Mouse (Mus musculus) intestine, embryonic 15.5 days (tissue): Measurements from ENCODE around the gene Tnfrsf23. TPM values are rescaled to one million over a fixed set of nuclear protein-coding genes. Genes with fewer than 3 reads are reported as not detected.

Experiments used
- ATAC-seq: fragments of 200-750 bp; cut with Nextera tagmentation; 2 replicates; pipeline ENCODE4 v1.8.0; 2017; ENCODE audit warnings: moderate TSS enrichment, moderate library complexity
- H3K27ac ChIP-seq: fragments of 300-500 bp; sonication (generic); 2 replicates; pipeline ENCODE4 v1.5.1; 2015; ENCODE audit warnings: mild to moderate bottlenecking, inconsistent platforms
- H3K27me3 ChIP-seq: fragments of 300-500 bp; sonication (generic); replicated peaks from 2 replicates; pipeline ENCODE4 v1.6.1; 2015; ENCODE audit warnings: inconsistent platforms
- H3K36me3 ChIP-seq: fragments of 300-500 bp; sonication (generic); 2 replicates; pipeline ENCODE4 v1.6.1; 2015; ENCODE audit warnings: inconsistent platforms
- H3K4me1 ChIP-seq: fragments of 300-500 bp; sonication (generic); replicated peaks from 2 replicates; pipeline ENCODE4 v1.6.1; 2015; ENCODE audit warnings: inconsistent platforms
- H3K4me2 ChIP-seq: fragments of 300-500 bp; sonication (generic); replicated peaks from 2 replicates; pipeline ENCODE4 v1.6.1; 2015; ENCODE audit warnings: mild to moderate bottlenecking, inconsistent platforms
- H3K4me3 ChIP-seq: fragments of 300-500 bp; sonication (generic); replicated peaks from 2 replicates; pipeline ENCODE4 v1.5.1; 2015; ENCODE audit warnings: inconsistent platforms
- H3K9ac ChIP-seq: fragments of 300-500 bp; sonication (generic); 2 replicates; pipeline ENCODE4 v1.6.1; 2015; ENCODE audit warnings: inconsistent platforms
- H3K9me3 ChIP-seq: fragments of 300-500 bp; sonication (generic); 2 replicates; pipeline ENCODE4 v1.6.1; 2016; ENCODE audit warnings: inconsistent platforms
- WGBS: fragments of 180-500 bp; shearing (Covaris S2); methylation state at CpG from one replicate; pipeline ENCODE4 v1.1.7; 2015; 5-methylcytosine and 5-hydroxymethylcytosine counted together
- polyA plus RNA-seq: library from polyadenylated mRNA; unstranded; fragments of >200 nt; fragmentation: Nextera tagmentation; extraction: Ambion mirVana; gene quantifications from 2 replicates; pipeline ENCODE4 v1.2.1, GENCODE M21; 2015

Gene Tnfrsf23
- polyA plus RNA-seq = 0.69 and 1.2 TPM in 2 replicates

DNA sequence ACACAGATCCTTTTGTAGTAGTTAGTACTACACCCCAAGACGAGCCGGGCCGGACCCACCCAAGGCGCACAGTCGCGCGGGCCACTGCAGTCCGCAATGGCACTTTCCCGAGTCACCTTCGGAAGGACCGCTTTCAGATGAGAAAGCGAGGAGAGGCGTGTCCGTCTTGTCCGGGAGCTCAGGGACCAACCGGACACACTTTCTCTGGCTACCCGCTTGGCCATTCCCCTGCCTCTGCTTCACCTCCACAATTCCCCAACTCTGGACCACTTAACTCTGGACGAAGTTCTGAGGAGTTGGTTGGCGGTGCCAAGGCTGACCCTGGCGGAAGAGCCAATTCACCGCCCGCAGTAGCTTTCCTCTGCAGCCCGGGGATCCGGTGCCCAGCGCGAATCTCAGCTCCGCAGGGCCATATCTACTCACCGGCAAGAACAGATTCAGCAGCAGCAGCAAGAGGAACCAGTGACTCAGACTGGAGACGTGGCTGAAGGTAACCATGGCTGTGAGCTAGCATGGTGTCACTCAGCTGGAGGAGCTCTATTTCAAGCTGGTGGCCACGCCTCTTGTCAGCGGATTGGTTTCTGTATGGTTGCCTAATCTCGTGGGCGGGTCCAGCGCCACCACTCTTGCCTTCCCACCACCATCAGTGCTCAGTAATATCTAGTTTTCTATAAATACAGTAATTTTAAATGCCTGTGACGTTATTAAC lies at the start of gene Tnfrsf23:
Gene Tnfrsf23 (minus strand): TSS at position 514 of the 709 bp plus-strand sequence.
- ATAC-seq = peak; percentile 95
- no peak within 1 kb of the TSS for H3K9ac ChIP-seq
- peak within 1 kb of the TSS; percentile 34 for H3K4me3 ChIP-seq
- no peaks in the 10 kb centered on the region for H3K9me3 ChIP-seq
- H3K36me3 ChIP-seq = peaks cover 6% of the 10 kb centered on the region; the same call in 1 of the 2 replicates
- 4% methylated on average over 35 of the region's 35 CpGs for WGBS
- H3K4me2 ChIP-seq = peak within 1 kb of the TSS; percentile 75
- H3K27me3 ChIP-seq = no peaks in the 10 kb centered on the region
- no peak within 1 kb of the TSS for H3K27ac ChIP-seq
- no peaks in the 10 kb centered on the region for H3K4me1 ChIP-seq

DNA sequence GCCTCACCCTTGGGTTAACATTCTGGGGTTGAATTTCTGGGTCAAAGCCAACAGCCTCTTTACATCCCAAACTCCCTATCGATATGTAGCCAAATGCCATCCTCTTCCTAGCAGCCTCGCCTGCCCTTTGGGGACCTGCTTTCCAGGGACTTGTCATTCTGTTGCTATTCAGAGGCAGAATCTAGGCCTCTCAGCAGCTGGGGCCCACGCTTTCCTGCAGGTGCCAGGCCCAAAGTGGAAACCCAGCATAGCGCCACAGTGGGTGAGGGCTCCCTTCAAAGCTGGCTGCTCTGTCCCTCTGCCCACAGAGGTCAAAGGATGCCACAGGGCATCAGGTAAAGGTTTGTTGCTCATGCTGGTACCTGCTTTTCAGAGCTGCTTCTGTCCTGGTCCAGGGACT lies 48.1 kb upstream of the Tnfrsf23 start:
- Histone ChIP-seq H3K27ac (no peak overlapping the region), H3K4me3 (no peak overlapping the region), H3K4me2 (no peak overlapping the region), H3K36me3 (no peaks in the 10 kb centered on the region), H3K27me3 (no peaks in the 10 kb centered on the region), H3K9ac (no peak overlapping the region), H3K4me1 (peaks cover 16% of the 10 kb centered on the region), H3K9me3 (no peaks in the 10 kb centered on the region)
- no peak for ATAC-seq
- 92% methylated on average over 4 of the region's 4 CpGs for WGBS

DNA sequence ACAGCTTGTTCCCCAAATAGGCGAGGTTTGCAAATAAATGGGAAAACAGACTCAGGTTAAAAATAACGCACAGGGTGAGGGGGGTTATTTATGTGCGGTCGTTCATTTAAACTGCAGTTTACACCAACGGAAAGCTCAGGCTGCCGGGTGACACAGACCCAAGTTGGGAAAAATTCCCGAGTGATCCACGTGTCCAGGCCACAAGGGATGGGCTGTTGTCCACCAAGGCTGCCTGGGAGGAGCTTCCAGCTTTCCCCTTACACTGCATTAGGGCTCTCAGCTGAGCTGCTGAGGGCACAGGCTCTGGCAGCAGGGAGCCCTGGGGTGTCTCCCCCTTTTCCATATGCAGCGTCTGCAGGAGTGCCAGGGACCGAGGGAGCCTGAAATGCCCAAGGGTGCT lies 44.2 kb upstream of the Tnfrsf23 start:
- H3K36me3 ChIP-seq = no peaks in the 10 kb centered on the region
- H3K27ac ChIP-seq = no peak overlapping the region
- no peaks in the 10 kb centered on the region for H3K9me3 ChIP-seq
- WGBS = 67% methylated on average over 10 of the region's 10 CpGs
- H3K27me3 ChIP-seq = no peaks in the 10 kb centered on the region
- no peak overlapping the region for H3K4me2 ChIP-seq
- H3K9ac ChIP-seq = no peak overlapping the region
- peaks cover 6% of the 10 kb centered on the region; the same call in 1 of the 2 replicates for H3K4me1 ChIP-seq
- ATAC-seq = no peak
- no peak overlapping the region for H3K4me3 ChIP-seq

DNA sequence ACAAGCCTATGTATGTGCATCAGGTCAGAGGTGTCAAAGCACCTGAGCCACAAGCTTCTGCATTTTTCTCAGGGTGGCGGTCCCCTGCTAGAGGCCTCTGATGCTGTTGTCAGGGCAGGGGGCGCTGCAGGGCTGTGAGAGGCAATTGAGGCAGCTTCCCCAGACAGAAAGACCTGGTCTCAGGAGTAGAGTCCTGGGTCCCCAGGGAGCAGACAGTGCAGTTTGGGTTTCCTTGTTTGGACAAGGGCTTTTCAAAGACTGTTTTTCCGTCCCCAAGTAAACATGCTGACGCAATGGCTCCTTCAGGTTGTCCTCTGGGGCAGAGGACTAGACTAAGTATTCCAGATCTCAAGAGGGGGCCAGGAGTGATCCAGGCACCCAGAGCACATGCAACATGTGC lies 40.7 kb upstream of the Tnfrsf23 start:
- no peaks in the 10 kb centered on the region for H3K36me3 ChIP-seq
- no peak overlapping the region for H3K4me2 ChIP-seq
- peaks cover 24% of the 10 kb centered on the region; the same call in 1 of the 2 replicates for H3K4me1 ChIP-seq
- H3K4me3 ChIP-seq = no peak overlapping the region
- H3K9me3 ChIP-seq = no peaks in the 10 kb centered on the region
- no peak overlapping the region for H3K27ac ChIP-seq
- ATAC-seq = no peak
- H3K9ac ChIP-seq = no peak overlapping the region
- 77% methylated on average over 4 of the region's 4 CpGs for WGBS
- no peaks in the 10 kb centered on the region for H3K27me3 ChIP-seq

DNA sequence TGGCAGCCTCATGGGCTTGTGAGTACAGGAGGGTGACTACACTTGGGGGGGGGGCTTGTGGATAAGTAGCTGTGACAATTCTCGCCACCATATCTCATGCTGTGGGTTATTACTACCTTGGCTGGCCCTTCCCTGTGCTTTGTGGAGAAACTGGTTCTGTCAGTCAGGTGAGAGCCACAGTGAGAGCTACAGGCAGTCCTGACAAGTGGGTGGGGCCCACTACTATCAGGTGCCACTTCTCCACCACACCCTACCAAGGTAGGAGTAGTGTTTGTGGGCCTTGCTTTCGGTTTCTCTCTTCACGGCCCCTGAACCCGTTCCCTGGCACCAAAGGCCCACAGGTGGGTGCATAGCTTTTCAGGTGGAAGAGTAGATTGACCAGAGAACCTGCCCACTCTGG lies 38.2 kb upstream of the Tnfrsf23 start:
- H3K4me3 ChIP-seq = peak overlapping the region; percentile 22; the same call in 1 of the 2 replicates
- peaks cover under 1% of the 10 kb centered on the region; the same call in 1 of the 2 replicates for H3K36me3 ChIP-seq
- H3K9me3 ChIP-seq = no peaks in the 10 kb centered on the region
- H3K4me2 ChIP-seq = peak overlapping the region; percentile 47
- H3K27me3 ChIP-seq = no peaks in the 10 kb centered on the region
- H3K4me1 ChIP-seq = peaks cover 20% of the 10 kb centered on the region; the same call in 1 of the 2 replicates
- 79% methylated on average over 4 of the region's 4 CpGs for WGBS
- peak; percentile 98 for ATAC-seq
- H3K9ac ChIP-seq = no peak overlapping the region
- peak overlapping the region; percentile 65 for H3K27ac ChIP-seq

DNA sequence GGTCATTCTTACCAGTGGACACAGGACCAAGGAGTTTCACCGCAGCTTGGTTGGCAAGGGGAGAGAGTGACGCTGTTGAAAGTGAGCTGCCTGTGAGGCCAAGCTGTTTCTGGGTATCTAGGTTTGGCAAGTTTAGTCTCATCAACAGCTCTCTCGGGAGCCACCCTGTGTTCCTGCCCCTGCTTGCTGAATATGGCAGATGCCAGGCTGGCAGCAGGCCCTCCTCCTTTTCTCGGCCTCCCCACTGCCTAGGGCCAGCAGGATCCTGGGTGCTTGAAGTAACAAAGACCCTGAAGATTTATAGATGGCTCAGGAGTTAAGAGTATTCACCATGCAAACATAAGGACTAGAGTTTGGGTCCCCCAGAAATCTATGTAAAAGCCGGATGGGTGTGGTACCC lies 37.0 kb upstream of the Tnfrsf23 start:
- Histone ChIP-seq H3K4me2 (no peak overlapping the region), H3K9ac (no peak overlapping the region), H3K9me3 (no peaks in the 10 kb centered on the region), H3K27ac (no peak overlapping the region), H3K27me3 (no peaks in the 10 kb centered on the region), H3K4me1 (peaks cover 23% of the 10 kb centered on the region; the same call in 1 of the 2 replicates), H3K4me3 (no peak overlapping the region), H3K36me3 (peaks cover 2% of the 10 kb centered on the region; the same call in 1 of the 2 replicates)
- WGBS = 85% methylated on average over 5 of the region's 5 CpGs
- ATAC-seq = no peak

DNA sequence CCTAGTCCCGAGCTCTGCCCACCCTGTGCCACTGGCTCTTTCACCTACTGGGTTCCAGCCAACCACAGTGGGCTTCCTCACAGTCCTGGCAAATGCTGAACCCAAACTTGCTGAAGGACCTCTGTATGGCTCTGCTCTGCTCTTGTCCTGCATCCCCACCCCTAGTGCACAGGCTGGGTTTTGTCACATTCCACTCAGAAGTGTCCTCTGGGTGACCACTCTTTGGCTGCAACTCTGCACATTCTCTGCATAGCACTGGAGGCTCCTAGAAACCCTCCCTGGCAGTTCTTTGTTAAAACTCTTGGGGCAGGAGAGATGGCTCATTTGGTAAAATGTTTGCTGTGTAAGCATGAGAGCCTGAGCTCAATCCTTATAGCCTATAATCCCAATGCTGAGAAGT lies 32.1 kb upstream of the Tnfrsf23 start:
- H3K4me3 ChIP-seq = no peak overlapping the region
- no peaks in the 10 kb centered on the region for H3K9me3 ChIP-seq
- no peak overlapping the region for H3K4me2 ChIP-seq
- no peak overlapping the region for H3K9ac ChIP-seq
- no peaks in the 10 kb centered on the region for H3K27me3 ChIP-seq
- H3K4me1 ChIP-seq = peaks cover 13% of the 10 kb centered on the region; the same call in 1 of the 2 replicates
- 80% methylated on average over 1 of the region's 1 CpGs for WGBS
- H3K27ac ChIP-seq = no peak overlapping the region
- ATAC-seq = peak; percentile 37; the same call in 1 of the 2 replicates
- peaks cover 11% of the 10 kb centered on the region for H3K36me3 ChIP-seq

DNA sequence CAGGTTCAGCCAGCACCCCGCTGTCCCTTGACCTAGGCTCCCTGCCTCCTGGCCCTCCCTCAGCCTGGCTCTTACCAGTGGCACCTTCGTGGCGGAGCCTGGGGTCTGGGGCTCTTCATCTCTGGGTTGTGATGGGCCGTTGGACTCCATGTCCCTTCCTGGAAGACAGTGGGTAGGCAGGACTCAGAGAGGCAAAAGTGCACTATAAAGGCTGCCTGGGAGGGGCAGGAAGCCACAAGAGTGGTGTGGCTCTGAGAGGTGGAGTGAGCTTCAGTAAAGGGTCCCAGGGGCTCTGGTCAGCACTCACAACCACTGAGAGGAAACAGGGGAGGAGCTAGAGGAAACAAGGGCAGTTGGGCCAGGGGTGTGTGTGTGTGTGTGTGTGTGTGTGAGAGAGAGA lies 27.7 kb upstream of the Tnfrsf23 start:
- Histone ChIP-seq H3K4me1 (peaks cover 7% of the 10 kb centered on the region; the same call in 1 of the 2 replicates), H3K36me3 (peaks cover 16% of the 10 kb centered on the region), H3K9ac (no peak overlapping the region), H3K4me3 (no peak overlapping the region), H3K27ac (no peak overlapping the region), H3K4me2 (no peak overlapping the region), H3K27me3 (no peaks in the 10 kb centered on the region), H3K9me3 (no peaks in the 10 kb centered on the region)
- no peak for ATAC-seq
- 72% methylated on average over 4 of the region's 4 CpGs for WGBS

DNA sequence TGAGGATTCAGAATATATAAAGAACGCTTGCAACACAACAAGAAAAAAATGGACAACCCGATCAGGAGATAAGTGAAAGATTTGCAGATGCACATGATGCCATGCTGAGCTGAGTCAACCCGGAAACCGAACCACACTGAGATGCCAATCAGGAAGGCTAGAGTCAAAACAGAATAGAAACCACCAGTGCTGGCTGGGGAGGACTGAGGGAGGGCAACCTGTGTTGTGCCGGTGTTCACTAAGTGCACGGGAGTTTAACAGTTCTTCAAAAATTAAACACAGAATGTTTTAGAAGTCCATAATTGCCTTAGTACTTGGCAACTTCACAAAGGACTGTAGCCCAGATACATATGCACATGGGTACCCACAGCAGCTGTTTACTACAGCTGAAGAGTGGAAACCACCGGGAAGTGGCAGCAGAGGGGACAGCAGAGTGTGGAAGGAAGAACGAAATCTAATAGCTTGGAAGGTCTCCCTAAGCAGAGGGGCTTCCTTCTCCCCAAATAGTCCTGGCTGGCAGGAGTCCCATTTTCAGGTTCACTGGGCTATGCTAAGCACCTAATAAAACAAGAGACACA lies 27.2 kb upstream of the Tnfrsf23 start:
- Histone ChIP-seq H3K27me3 (no peaks in the 10 kb centered on the region), H3K9ac (no peak overlapping the region), H3K27ac (no peak overlapping the region), H3K9me3 (no peaks in the 10 kb centered on the region), H3K4me3 (no peak overlapping the region), H3K36me3 (peaks cover 16% of the 10 kb centered on the region), H3K4me1 (0 out of 2 replicates have a peak, but pooled peaks cover 6% of the 10 kb centered on the region), H3K4me2 (no peak overlapping the region)
- WGBS = 80% methylated on average over 8 of the region's 8 CpGs
- no peak for ATAC-seq

DNA sequence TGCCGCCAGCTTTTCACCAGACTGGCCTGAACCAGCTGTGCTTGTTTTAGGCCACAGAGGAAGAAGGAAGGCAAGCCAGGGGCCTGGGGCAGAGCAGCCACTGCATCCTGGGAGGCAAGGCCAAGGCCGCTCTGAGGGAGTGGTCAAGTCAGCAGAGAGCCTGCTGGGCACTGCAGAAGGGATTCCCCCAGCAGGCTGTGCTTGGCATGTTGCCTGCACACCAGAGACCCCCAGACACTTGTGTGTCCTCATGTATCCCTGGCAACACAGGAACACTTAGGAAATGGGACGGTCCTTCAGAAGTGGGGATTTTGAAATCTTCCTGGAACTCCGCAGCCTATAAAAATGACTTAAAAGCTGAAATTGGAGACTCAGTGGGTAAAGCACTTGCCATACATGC lies 26.4 kb upstream of the Tnfrsf23 start:
- no peak overlapping the region for H3K27ac ChIP-seq
- H3K4me2 ChIP-seq = no peak overlapping the region
- no peak overlapping the region for H3K4me3 ChIP-seq
- WGBS = 48% methylated on average over 4 of the region's 4 CpGs
- peak; percentile 28; the same call in 1 of the 2 replicates for ATAC-seq
- H3K4me1 ChIP-seq = 0 out of 2 replicates have a peak, but pooled peaks cover 4% of the 10 kb centered on the region
- H3K9ac ChIP-seq = no peak overlapping the region
- no peaks in the 10 kb centered on the region for H3K9me3 ChIP-seq
- no peaks in the 10 kb centered on the region for H3K27me3 ChIP-seq
- peaks cover 16% of the 10 kb centered on the region for H3K36me3 ChIP-seq

DNA sequence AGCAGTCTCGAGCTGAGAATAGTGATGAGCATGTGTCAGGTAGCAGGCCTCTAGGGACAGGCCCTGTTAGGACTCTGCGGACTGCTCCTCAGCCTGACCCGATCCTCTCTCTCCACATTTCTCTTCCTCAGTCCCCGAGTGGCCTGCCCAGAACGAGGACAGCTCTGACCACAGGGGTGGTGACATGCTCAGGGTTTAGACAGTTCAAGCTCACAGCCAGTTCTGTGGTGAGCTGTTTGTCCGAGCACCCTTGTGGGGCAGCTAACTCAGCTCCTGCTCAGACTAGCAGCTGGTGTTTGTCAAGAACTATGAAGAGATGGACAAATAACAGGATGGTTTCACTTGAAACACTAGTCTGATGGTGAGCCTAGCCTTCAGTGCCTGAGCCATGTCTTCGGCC lies 25.7 kb upstream of the Tnfrsf23 start:
- H3K4me3 ChIP-seq = no peak overlapping the region
- H3K27ac ChIP-seq = no peak overlapping the region
- no peak for ATAC-seq
- 80% methylated on average over 7 of the region's 7 CpGs for WGBS
- H3K4me2 ChIP-seq = no peak overlapping the region
- H3K27me3 ChIP-seq = no peaks in the 10 kb centered on the region
- 0 out of 2 replicates have a peak, but pooled peaks cover 4% of the 10 kb centered on the region for H3K4me1 ChIP-seq
- H3K9me3 ChIP-seq = no peaks in the 10 kb centered on the region
- no peak overlapping the region for H3K9ac ChIP-seq
- H3K36me3 ChIP-seq = peaks cover 16% of the 10 kb centered on the region

DNA sequence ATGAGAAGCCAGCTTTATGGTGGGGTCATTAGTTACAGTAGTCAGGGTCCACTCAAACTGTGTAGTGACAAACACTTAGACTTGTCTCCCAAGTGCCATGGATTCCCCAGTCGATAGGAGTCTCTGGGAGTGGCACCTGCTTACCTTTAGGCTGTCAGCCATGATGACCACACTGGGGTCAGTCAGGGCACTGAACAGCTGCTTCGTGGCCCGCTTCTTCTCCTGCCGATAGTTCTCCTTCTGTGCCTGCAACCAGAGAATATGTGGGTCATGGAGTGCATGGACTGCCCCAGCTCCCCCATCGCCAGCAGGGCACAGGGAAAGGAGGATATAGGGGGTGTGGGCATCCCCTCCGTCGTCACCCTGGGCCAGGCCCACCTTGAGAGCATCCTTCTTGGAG lies 23.7 kb upstream of the Tnfrsf23 start:
- no peaks in the 10 kb centered on the region for H3K9me3 ChIP-seq
- WGBS = 80% methylated on average over 7 of the region's 7 CpGs
- no peaks in the 10 kb centered on the region for H3K27me3 ChIP-seq
- 0 out of 2 replicates have a peak, but pooled peaks cover 4% of the 10 kb centered on the region for H3K4me1 ChIP-seq
- H3K4me2 ChIP-seq = no peak overlapping the region
- H3K27ac ChIP-seq = no peak overlapping the region
- H3K9ac ChIP-seq = no peak overlapping the region
- H3K36me3 ChIP-seq = peaks cover 12% of the 10 kb centered on the region
- H3K4me3 ChIP-seq = no peak overlapping the region
- ATAC-seq = no peak
